Mouse (Mus musculus) forebrain, embryonic 11.5 days (tissue): ENCODE results near the gene Atad2b. TPM values are rescaled to one million over a fixed set of nuclear protein-coding genes. Genes with fewer than 3 reads are reported as not detected.
"Not testable (repeated sequence)": the region's sequence is repeated elsewhere in the genome, so short reads cannot be mapped to it uniquely, and the experiment has no call there.

Experiments used
- ATAC-seq: fragments of 200-750 bp; cut with Nextera tagmentation; replicated peaks from 2 replicates; pipeline ENCODE4 v1.8.0; 2017; ENCODE audit warnings: moderate TSS enrichment; ENCODE audit not compliant: low FRiP score
- DNase-seq: peaks from one replicate; pipeline ENCODE4 v3.0.0-alpha.2; 2017; ENCODE audit warnings: low spot score
- H3K27ac ChIP-seq: fragments of 300-500 bp; sonication (generic); 2 replicates; pipeline ENCODE4 v1.5.1; 2014; ENCODE audit warnings: low read depth, low read length
- H3K27me3 ChIP-seq: fragments of 300-500 bp; sonication (generic); 2 replicates; pipeline ENCODE4 v1.6.1; 2014; ENCODE audit warnings: mild to moderate bottlenecking, low read length, mixed read lengths; ENCODE audit not compliant: control insufficient read depth, insufficient read depth
- H3K36me3 ChIP-seq: fragments of 300-500 bp; sonication (generic); 2 replicates; pipeline ENCODE4 v1.6.1; 2014; ENCODE audit warnings: mild to moderate bottlenecking, low read length, moderate library complexity, mixed read lengths; ENCODE audit not compliant: control insufficient read depth, insufficient read depth
- H3K4me1 ChIP-seq: fragments of 300-500 bp; sonication (generic); replicated peaks from 2 replicates; pipeline ENCODE4 v1.6.1; 2014; ENCODE audit warnings: low read length, mixed read lengths; ENCODE audit not compliant: control insufficient read depth, insufficient read depth
- H3K4me2 ChIP-seq: fragments of 300-500 bp; sonication (generic); 2 replicates; pipeline ENCODE4 v1.6.1; 2014; ENCODE audit warnings: low read depth, mild to moderate bottlenecking, low read length, moderate library complexity, mixed read lengths; ENCODE audit not compliant: severe bottlenecking
- H3K4me3 ChIP-seq: fragments of 300-500 bp; sonication (generic); 2 replicates; pipeline ENCODE4 v1.5.1; 2014; ENCODE audit warnings: low read depth, low read length
- H3K9ac ChIP-seq: fragments of 300-500 bp; sonication (generic); 2 replicates; pipeline ENCODE4 v1.6.1; 2014; ENCODE audit warnings: low read length
- H3K9me3 ChIP-seq: fragments of 300-500 bp; sonication (generic); 2 replicates; pipeline ENCODE4 v1.6.1; 2016; ENCODE audit warnings: low read length, mixed read lengths; ENCODE audit not compliant: control insufficient read depth
- WGBS: fragments of 180-500 bp; shearing (Covaris S2); extraction: QIAGEN DNeasy Blood & Tissue Kit; methylation state at CpG from one replicate; pipeline ENCODE4 v1.1.7; 2014; 5-methylcytosine and 5-hydroxymethylcytosine counted together
- polyA plus RNA-seq: library from polyadenylated mRNA; unstranded; fragments of >200 nt; fragmentation: Nextera tagmentation; extraction: Ambion mirVana; gene quantifications from 2 replicates; pipeline ENCODE4 v1.2.1, GENCODE M21; 2014

Gene Atad2b
- polyA plus RNA-seq, 1 experiment from 2014 or later, result 22.8 TPM

- ATAC-seq (no peak), DNase-seq (no peak)
- no peak overlapping the region for H3K9ac ChIP-seq
- 79% methylated on average over 7 of the region's 7 CpGs for WGBS
- no peak overlapping the region for H3K4me3 ChIP-seq
- no peaks in the 10 kb centered on the region for H3K27me3 ChIP-seq
- H3K9me3 ChIP-seq, result no peaks in the 10 kb centered on the region
- no peaks in the 10 kb centered on the region for H3K4me1 ChIP-seq
- no peak overlapping the region for H3K4me2 ChIP-seq
- no peak overlapping the region for H3K27ac ChIP-seq
- no peaks in the 10 kb centered on the region for H3K36me3 ChIP-seq
These were observed 11.2 kb upstream of the Atad2b start for GRCm38 (mm10) chr12:4905946-4906345.

GRCm38 (mm10) chr12:4906476-4906875 is 10.7 kb upstream of the Atad2b start:
- DNase-seq (no peak), ATAC-seq (no peak)
- peak overlapping the region; percentile 78; the same call in 1 of the 2 replicates for H3K9ac ChIP-seq
- 67% methylated on average over 7 of the region's 7 CpGs for WGBS
- no peaks in the 10 kb centered on the region for H3K9me3 ChIP-seq
- H3K27me3 ChIP-seq, result no peaks in the 10 kb centered on the region
- H3K4me1 ChIP-seq, result no peaks in the 10 kb centered on the region
- H3K36me3 ChIP-seq, result no peaks in the 10 kb centered on the region
- H3K27ac ChIP-seq, result no peak overlapping the region
- peak overlapping the region; percentile 86 for H3K4me2 ChIP-seq
- H3K4me3 ChIP-seq, result peak overlapping the region; percentile 63

DNA sequence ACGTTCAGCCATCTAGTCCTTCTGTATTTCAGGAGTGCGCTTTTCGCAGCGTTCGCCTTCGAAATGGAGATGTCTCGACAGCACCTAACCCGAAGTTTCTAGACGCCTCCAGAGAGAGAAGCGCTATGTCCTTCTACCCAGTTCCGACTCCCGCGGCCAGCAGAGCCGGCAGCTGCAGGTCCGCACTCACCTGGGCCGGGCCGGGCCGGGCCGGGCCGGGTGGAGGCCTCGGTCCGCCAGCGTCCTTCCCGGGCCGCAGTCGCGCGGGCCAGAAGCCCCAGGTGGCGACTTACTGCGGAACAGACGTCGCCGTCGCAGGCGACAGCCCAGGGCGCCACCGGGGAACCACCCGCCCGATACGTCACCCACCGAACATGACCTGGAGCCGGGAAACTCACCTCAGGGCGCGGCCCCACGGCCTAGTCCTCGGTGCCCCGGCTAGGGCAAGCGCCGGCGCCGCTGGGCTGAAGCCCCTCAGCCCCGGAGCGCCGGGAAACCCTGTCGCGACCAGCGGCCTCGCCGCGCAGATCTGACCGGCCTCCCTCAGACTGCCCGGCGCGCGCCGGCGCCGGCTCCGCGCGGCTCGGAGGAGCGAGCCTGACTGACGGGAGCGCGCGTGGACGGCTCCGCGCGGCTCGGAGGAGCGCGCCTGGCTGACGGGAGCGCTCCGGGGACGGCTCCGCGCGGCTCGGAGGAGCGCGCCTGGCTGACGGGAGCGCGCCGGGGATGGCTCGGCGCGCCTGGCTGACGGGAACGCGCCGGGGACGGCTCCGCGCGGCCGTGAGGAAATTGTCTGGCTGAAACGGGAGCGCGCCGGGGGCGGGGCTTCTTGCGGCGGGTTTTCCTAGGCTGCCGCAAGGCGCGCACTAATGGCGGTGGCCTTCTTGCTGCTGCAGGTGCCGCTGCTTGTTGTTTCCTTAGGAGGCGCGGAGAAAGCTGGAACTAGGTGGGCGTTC is 9.9 kb upstream of the Atad2b start, which contains the start of gene Ubxn2a:
Ubxn2a (minus strand) TSS at position 755 of the 956 bp plus-strand sequence.
- WGBS, result under 1% methylated on average over 122 of the region's 125 CpGs
- Histone ChIP-seq H3K4me3 (peak within 1 kb of the TSS; percentile 63), H3K36me3 (no peaks in the 10 kb centered on the region), H3K4me2 (peak within 1 kb of the TSS; percentile 86), H3K27me3 (no peaks in the 10 kb centered on the region), H3K9me3 (no peaks in the 10 kb centered on the region), H3K27ac (peak within 1 kb of the TSS; percentile 59), H3K4me1 (no peaks in the 10 kb centered on the region), H3K9ac (peak within 1 kb of the TSS; percentile 78)
- peak; percentile 97 for DNase-seq
- ATAC-seq, result peak; percentile 93

DNA sequence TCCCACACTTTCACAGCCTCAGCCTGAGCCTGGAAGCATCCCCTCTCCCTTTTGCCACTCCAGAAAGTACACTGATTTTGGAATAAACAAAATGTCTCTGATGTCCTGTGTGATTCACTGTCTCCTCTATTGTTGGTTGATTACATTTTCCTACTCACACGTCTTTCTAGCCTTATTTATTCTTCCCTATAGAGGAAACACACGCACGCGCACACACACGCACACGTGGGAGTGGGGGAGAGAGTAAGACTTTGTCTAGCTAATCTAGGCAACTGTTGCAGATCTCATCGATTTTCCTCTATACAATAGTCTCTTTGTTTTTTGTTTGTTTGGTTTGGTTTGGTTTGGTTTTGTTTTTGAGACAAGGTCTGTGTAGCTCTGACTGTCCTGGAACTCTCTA is 8.8 kb upstream of the Atad2b start:
- 94% methylated on average over 7 of the region's 7 CpGs for WGBS
- H3K27me3 ChIP-seq, result no peaks in the 10 kb centered on the region

GRCm38 (mm10) chr12:4910496-4910895 is 6.7 kb upstream of the Atad2b start:
- 87% methylated on average over 1 of the region's 1 CpGs for WGBS
- not testable (repeated sequence) for H3K27ac ChIP-seq, ATAC-seq, H3K4me3 ChIP-seq, H3K9ac ChIP-seq, H3K4me1 ChIP-seq, DNase-seq, H3K4me2 ChIP-seq, H3K36me3 ChIP-seq, H3K9me3 ChIP-seq, H3K27me3 ChIP-seq

More for the DNA sequence above, 8.8 kb upstream of the Atad2b start:
- Histone ChIP-seq H3K4me3 (no peak overlapping the region), H3K9me3 (no peaks in the 10 kb centered on the region), H3K4me1 (no peaks in the 10 kb centered on the region), H3K4me2 (no peak overlapping the region), H3K9ac (no peak overlapping the region), H3K36me3 (no peaks in the 10 kb centered on the region), H3K27ac (no peak overlapping the region)
- DNase-seq (no peak), ATAC-seq (no peak)

- Histone ChIP-seq H3K9ac (no peak overlapping the region), H3K4me2 (no peak overlapping the region), H3K36me3 (no peaks in the 10 kb centered on the region), H3K9me3 (no peaks in the 10 kb centered on the region), H3K4me1 (no peaks in the 10 kb centered on the region), H3K4me3 (no peak overlapping the region), H3K27ac (no peak overlapping the region), H3K27me3 (no peaks in the 10 kb centered on the region)
- DNase-seq (no peak), ATAC-seq (no peak)
- WGBS, result 88% methylated on average over 4 of the region's 4 CpGs
These were observed 5.4 kb upstream of the Atad2b start for GRCm38 (mm10) chr12:4911716-4912115.

DNA sequence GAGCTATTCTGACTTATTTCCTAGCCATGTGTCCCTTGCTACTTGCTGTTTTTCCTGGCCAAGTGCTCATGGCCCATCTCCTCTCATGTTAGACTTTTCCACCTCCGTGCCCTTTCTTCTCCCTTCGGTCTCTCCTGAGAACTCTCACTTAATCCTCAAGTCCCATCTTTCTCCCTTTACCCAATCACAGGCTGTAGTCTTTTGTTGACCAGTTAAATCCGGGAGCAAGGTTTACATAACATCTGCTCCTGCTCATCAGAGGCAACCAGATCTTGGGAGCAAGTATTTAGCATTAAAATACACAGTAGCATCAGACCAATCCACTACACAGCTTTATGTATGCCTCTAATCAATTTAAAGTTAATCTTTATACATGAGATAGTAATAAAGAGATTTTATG is 2.7 kb upstream of the Atad2b start:
- ATAC-seq (no peak), DNase-seq (no peak)
- Histone ChIP-seq H3K4me2 (no peak overlapping the region), H3K27ac (no peak overlapping the region), H3K36me3 (no peaks in the 10 kb centered on the region), H3K9me3 (no peaks in the 10 kb centered on the region), H3K9ac (no peak overlapping the region), H3K4me1 (0 out of 2 replicates have a peak, but pooled peaks cover 2% of the 10 kb centered on the region), H3K4me3 (no peak overlapping the region), H3K27me3 (no peaks in the 10 kb centered on the region)
- 52% methylated on average over 3 of the region's 3 CpGs for WGBS

DNA sequence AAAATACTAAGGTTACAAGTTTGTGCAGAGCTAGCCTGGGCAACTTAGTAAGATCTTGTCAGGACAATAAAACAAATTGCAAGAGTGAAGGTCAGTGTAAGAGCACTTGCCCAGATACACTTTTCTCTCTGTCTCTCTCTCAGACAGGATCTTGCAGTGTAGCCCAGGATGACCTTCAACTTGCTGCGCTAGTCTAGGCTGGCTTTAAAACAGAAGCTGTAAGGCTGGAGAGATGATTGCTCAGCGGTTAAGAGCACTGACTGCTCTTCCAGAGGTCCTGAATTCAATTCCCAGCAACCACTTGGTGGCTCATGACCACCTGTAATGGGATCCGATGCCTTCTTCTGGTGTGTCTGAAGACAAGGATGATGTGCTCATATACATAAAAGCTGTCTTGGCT is 2.2 kb upstream of the Atad2b start:
- Histone ChIP-seq H3K9ac (no peak overlapping the region), H3K27me3 (no peaks in the 10 kb centered on the region), H3K4me1 (0 out of 2 replicates have a peak, but pooled peaks cover 2% of the 10 kb centered on the region), H3K36me3 (no peaks in the 10 kb centered on the region), H3K4me3 (no peak overlapping the region), H3K27ac (no peak overlapping the region), H3K4me2 (no peak overlapping the region), H3K9me3 (no peaks in the 10 kb centered on the region)
- WGBS, result 86% methylated on average over 3 of the region's 3 CpGs
- no peak for ATAC-seq
- no peak for DNase-seq
